Mouse (Mus musculus) kidney, embryonic 16.5 days (tissue): ENCODE data around the gene Ddx11. TPM values are rescaled to one million over a fixed set of nuclear protein-coding genes. Genes with fewer than 3 reads are reported as not detected.

Experiments
- ATAC-seq: fragments of 200-750 bp; cut with Nextera tagmentation; 2 replicates; pipeline ENCODE4 v1.8.0; 2017; ENCODE audit warnings: moderate TSS enrichment; ENCODE audit not compliant: low FRiP score, low TSS enrichment
- H3K27ac ChIP-seq: fragments of 300-500 bp; sonication (generic); 2 replicates; pipeline ENCODE4 v1.5.1; 2014; ENCODE audit warnings: low read length
- H3K27me3 ChIP-seq: fragments of 300-500 bp; sonication (generic); 2 replicates; pipeline ENCODE4 v1.6.1; 2014; ENCODE audit warnings: low read length, control low read depth, mixed read lengths; ENCODE audit not compliant: insufficient read depth
- H3K36me3 ChIP-seq: fragments of 300-500 bp; sonication (generic); 2 replicates; pipeline ENCODE4 v1.6.1; 2014; ENCODE audit warnings: low read length, control low read depth, mixed read lengths; ENCODE audit not compliant: insufficient read depth
- H3K4me1 ChIP-seq: fragments of 300-500 bp; sonication (generic); 2 replicates; pipeline ENCODE4 v1.6.1; 2014; ENCODE audit warnings: low read length, control low read depth, mixed read lengths; ENCODE audit not compliant: insufficient read depth
- H3K4me2 ChIP-seq: fragments of 300-500 bp; sonication (generic); replicated peaks from 2 replicates; pipeline ENCODE4 v1.6.1; 2014; ENCODE audit warnings: low read depth, low read length
- H3K4me3 ChIP-seq: fragments of 300-500 bp; sonication (generic); 2 replicates; pipeline ENCODE4 v1.5.1; 2014; ENCODE audit warnings: mild to moderate bottlenecking, low read length
- H3K9ac ChIP-seq: fragments of 300-500 bp; sonication (generic); replicated peaks from 2 replicates; pipeline ENCODE4 v1.6.1; 2014; ENCODE audit warnings: low read length
- H3K9me3 ChIP-seq: fragments of 300-500 bp; sonication (generic); 2 replicates; pipeline ENCODE4 v1.6.1; 2016; ENCODE audit warnings: low read length, control low read depth
- WGBS: fragments of 180-500 bp; shearing (Covaris S2); extraction: QIAGEN DNeasy Blood & Tissue Kit; methylation state at CpG from one replicate; pipeline ENCODE4 v1.1.7; 2014; 5-methylcytosine and 5-hydroxymethylcytosine counted together
- polyA plus RNA-seq: library from polyadenylated mRNA; unstranded; fragments of >200 nt; fragmentation: Nextera tagmentation; extraction: Ambion mirVana; gene quantifications from 2 replicates; pipeline ENCODE4 v1.2.1, GENCODE M21; 2015

The Ddx11 gene
- polyA plus RNA-seq, 1 experiment from 2014 or later, result 22.4 TPM

DNA sequence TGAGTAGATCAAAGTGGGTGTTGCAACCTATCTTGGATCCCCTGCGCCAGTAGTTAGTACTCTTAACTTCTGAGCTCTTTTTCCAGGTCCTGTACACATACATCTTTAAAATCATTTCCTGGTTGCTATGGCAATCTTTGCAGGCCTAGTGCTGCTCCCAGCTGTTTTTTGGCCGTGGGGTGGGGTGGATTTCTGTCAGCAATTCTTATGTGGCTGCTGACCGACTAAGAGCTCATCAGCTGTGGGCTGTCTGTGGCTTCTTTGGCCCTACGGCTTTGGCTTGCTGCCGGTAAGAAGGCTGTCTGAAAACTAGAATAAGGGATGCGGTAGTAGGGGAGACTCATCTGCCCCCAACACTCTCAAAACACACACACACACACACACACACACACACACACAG is 12.6 kb upstream of the Ddx11 start:
- peak overlapping the region; percentile 89 for H3K4me3 ChIP-seq
- no peak for ATAC-seq
- H3K27ac ChIP-seq, result no peak overlapping the region; the same call in 1 of the 2 replicates
- peaks cover 21% of the 10 kb centered on the region for H3K36me3 ChIP-seq
- no peaks in the 10 kb centered on the region for H3K27me3 ChIP-seq
- H3K4me2 ChIP-seq, result peak overlapping the region; percentile 70
- H3K9ac ChIP-seq, result peak overlapping the region; percentile 85; the same call in 1 of the 2 replicates
- H3K9me3 ChIP-seq, result no peaks in the 10 kb centered on the region
- H3K4me1 ChIP-seq, result peaks cover 17% of the 10 kb centered on the region
- 31% methylated on average over 6 of the region's 6 CpGs for WGBS

GRCm38 (mm10) chr17:66111402-66111959 is 11.8 kb upstream of the Ddx11 start, which contains the start of gene Washc1:
Gene Washc1 (plus strand): TSS chr17:66111545.
- peak; percentile 99 for ATAC-seq
- WGBS, result under 1% methylated on average over 32 of the region's 41 CpGs

GRCm38 (mm10) chr17:66112166-66112565 is 11.2 kb upstream of the Ddx11 start:
- Histone ChIP-seq H3K27me3 (no peaks in the 10 kb centered on the region), H3K27ac (no peak overlapping the region)
- ATAC-seq, result no peak

More at GRCm38 (mm10) chr17:66111402-66111959, 11.8 kb upstream of the Ddx11 start, which contains the start of gene Washc1:
- no peaks in the 10 kb centered on the region for H3K9me3 ChIP-seq
- peak within 1 kb of the TSS; percentile 70 for H3K4me2 ChIP-seq
- H3K4me1 ChIP-seq, result peaks cover 17% of the 10 kb centered on the region
- H3K36me3 ChIP-seq, result peaks cover 28% of the 10 kb centered on the region
- H3K27me3 ChIP-seq, result no peaks in the 10 kb centered on the region
- H3K27ac ChIP-seq, result peak within 1 kb of the TSS; percentile 78
- peak within 1 kb of the TSS; percentile 89 for H3K4me3 ChIP-seq
- H3K9ac ChIP-seq, result peak within 1 kb of the TSS; percentile 85

DNA sequence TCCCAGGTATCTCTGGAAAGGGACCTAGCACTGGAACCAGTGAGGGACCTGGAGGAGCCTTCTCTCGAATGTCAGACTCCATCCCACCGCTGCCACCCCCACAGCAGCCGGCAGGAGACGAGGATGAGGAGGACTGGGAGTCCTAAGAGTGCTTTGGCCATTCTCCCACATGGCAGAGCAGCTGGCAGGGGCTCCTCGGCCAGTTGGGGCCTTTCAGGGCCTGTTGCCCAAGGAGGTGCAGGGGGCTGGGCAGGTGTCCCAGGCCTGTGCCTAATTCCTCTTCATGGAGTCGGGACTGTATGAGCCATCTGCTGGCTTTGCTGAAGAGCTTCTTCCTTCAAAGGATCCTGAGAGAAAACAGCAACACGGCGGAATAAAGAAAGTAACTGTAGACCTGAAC is 4.3 kb upstream of the Ddx11 start:
- H3K4me3 ChIP-seq, result no peak overlapping the region
- peaks cover 58% of the 10 kb centered on the region for H3K36me3 ChIP-seq
- no peaks in the 10 kb centered on the region for H3K9me3 ChIP-seq
- no peak overlapping the region for H3K27ac ChIP-seq
- H3K9ac ChIP-seq, result no peak overlapping the region
- no peaks in the 10 kb centered on the region for H3K4me1 ChIP-seq
- H3K4me2 ChIP-seq, result no peak overlapping the region
- 90% methylated on average over 8 of the region's 8 CpGs for WGBS
- no peak for ATAC-seq
- H3K27me3 ChIP-seq, result no peaks in the 10 kb centered on the region

More at GRCm38 (mm10) chr17:66112166-66112565, 11.2 kb upstream of the Ddx11 start:
- H3K9ac ChIP-seq, result peak overlapping the region; percentile 85
- peak overlapping the region; percentile 89 for H3K4me3 ChIP-seq
- peak overlapping the region; percentile 70 for H3K4me2 ChIP-seq
- no peaks in the 10 kb centered on the region for H3K9me3 ChIP-seq
- WGBS, result 43% methylated on average over 4 of the region's 4 CpGs
- H3K4me1 ChIP-seq, result peaks cover 17% of the 10 kb centered on the region
- peaks cover 34% of the 10 kb centered on the region for H3K36me3 ChIP-seq

DNA sequence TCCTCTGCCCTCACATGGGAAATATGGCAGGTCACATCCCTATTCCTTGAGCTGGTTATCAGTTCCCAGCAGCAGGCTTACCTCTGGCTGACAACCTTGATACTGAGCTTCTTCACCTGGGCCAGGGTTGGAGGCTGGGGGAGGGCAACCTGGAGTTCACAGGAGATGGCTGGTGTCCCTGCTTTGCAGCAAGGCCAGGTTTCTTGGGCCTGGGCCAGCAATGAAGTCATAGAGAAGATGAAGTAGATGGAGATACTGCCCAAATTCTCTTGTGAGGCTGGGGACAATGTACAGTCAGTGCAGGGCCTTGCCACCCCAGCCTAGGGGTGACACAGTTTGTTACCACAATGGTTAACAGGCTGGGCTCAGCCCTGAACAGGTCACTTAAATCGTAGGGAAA is 2.6 kb upstream of the Ddx11 start:
- Histone ChIP-seq H3K27me3 (no peaks in the 10 kb centered on the region), H3K36me3 (peaks cover 41% of the 10 kb centered on the region), H3K4me2 (no peak overlapping the region), H3K9me3 (no peaks in the 10 kb centered on the region), H3K27ac (no peak overlapping the region), H3K4me1 (peaks cover 6% of the 10 kb centered on the region; the same call in 1 of the 2 replicates), H3K9ac (no peak overlapping the region; the same call in 1 of the 2 replicates), H3K4me3 (no peak overlapping the region)
- no peak for ATAC-seq
- 79% methylated on average over 1 of the region's 1 CpGs for WGBS

GRCm38 (mm10) chr17:66123816-66124610 is 693 bp downstream of the Ddx11 start:
- Histone ChIP-seq H3K27me3 (no peaks in the 10 kb centered on the region), H3K36me3 (peaks cover 24% of the 10 kb centered on the region), H3K4me1 (peaks cover 6% of the 10 kb centered on the region; the same call in 1 of the 2 replicates), H3K9ac (peak overlapping the region; percentile 80), H3K4me3 (peak overlapping the region; percentile 81), H3K9me3 (no peaks in the 10 kb centered on the region), H3K4me2 (peak overlapping the region; percentile 83), H3K27ac (peak overlapping the region; percentile 96)
- 1% methylated on average over 20 of the region's 20 CpGs for WGBS
- peak; percentile 39; the same call in 1 of the 2 replicates for ATAC-seq

GRCm38 (mm10) chr17:66125211-66125610 is 1.9 kb downstream of the Ddx11 start:
- 58% methylated on average over 5 of the region's 5 CpGs for WGBS
- H3K4me3 ChIP-seq, result no peak overlapping the region
- no peaks in the 10 kb centered on the region for H3K27me3 ChIP-seq
- no peak for ATAC-seq
- H3K27ac ChIP-seq, result no peak overlapping the region
- H3K36me3 ChIP-seq, result peaks cover 19% of the 10 kb centered on the region; the same call in 1 of the 2 replicates
- peaks cover 6% of the 10 kb centered on the region; the same call in 1 of the 2 replicates for H3K4me1 ChIP-seq
- H3K9me3 ChIP-seq, result no peaks in the 10 kb centered on the region
- H3K4me2 ChIP-seq, result no peak overlapping the region
- H3K9ac ChIP-seq, result no peak overlapping the region

DNA sequence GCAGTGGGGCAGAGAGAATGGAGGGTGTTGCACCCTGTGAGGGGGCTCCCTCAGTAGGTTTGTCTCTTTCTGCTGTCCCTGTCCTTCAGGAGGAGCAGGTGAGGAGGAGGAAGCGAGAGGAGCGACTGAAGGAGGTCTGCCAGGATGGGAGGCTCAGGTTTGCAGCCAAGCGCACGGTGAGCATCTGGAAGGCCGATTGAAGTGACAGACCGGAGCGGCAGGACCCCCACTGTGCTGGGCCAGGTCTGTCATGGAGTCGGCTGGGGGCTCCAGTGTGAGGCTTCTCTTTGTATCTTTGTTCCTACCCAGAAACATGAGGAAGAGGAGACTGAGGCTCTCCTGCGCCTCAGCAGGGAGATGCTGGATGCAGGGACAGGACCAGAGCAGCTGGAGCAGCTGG is 7.1 kb downstream of the Ddx11 start:
- Histone ChIP-seq H3K9me3 (peaks cover 4% of the 10 kb centered on the region; the same call in 1 of the 2 replicates), H3K27me3 (no peaks in the 10 kb centered on the region), H3K27ac (no peak overlapping the region), H3K4me3 (no peak overlapping the region), H3K4me1 (no peaks in the 10 kb centered on the region), H3K36me3 (peaks cover 62% of the 10 kb centered on the region), H3K4me2 (no peak overlapping the region), H3K9ac (no peak overlapping the region)
- ATAC-seq, result no peak
- 95% methylated on average over 9 of the region's 9 CpGs for WGBS

GRCm38 (mm10) chr17:66131212-66131611 is 7.9 kb downstream of the Ddx11 start:
- peaks cover 68% of the 10 kb centered on the region for H3K36me3 ChIP-seq
- no peak overlapping the region for H3K9ac ChIP-seq
- peaks cover 4% of the 10 kb centered on the region; the same call in 1 of the 2 replicates for H3K9me3 ChIP-seq
- no peak overlapping the region for H3K4me3 ChIP-seq
- no peaks in the 10 kb centered on the region for H3K4me1 ChIP-seq
- no peak overlapping the region for H3K27ac ChIP-seq
- H3K4me2 ChIP-seq, result no peak overlapping the region
- whole genome bisulfite sequencing, result 98% methylated on average over 4 of the region's 4 CpGs
- ATAC-seq, result 0 out of 2 replicates have a peak, but pooled peaks have one; percentile 19
- H3K27me3 ChIP-seq, result no peaks in the 10 kb centered on the region
